Mouse (Mus musculus): ENCODE data around the gene Cttnbp2. TPM values are rescaled to one million over a fixed set of nuclear protein-coding genes. Genes with fewer than 3 reads are reported as not detected.
A peak's percentile ranks its signal among the peaks of the same experiment; 100 is the strongest.

Gene Cttnbp2
- polyA plus RNA-seq, 1 experiment from 2014 or later = 4.5 TPM

DNA sequence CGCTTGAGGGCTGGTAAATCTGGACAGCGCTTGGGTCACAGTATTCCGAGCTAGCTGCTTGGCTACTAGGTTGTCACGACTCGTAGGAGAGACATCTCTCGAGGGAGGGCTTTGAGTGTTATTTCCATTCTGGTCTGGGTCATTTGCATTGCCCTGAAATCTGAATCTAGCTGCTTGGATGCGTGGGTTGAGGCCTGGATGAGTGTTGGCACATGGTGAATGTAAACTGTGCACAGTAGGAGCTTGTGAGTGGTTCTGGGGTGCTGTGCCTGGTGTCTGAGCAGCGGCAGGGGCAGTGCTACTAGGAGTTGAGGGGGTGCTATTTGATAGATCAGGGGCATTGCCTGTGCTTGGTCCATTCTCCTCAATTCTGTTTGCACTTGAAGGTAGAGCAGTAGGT lies 80.3 kb downstream of the Cttnbp2 start:
- Histone ChIP-seq H3K4me2 (peak overlapping the region; percentile 59; the same call in 1 of the 2 replicates), H3K36me3 (ENCODE audit: control insufficient read depth, insufficient read depth, low read length) (no peaks in the 10 kb centered on the region), H3K4me1 (replicated peaks; ENCODE audit: control insufficient read depth, insufficient read depth, low read length) (peaks cover 10% of the 10 kb centered on the region), H3K27ac (ENCODE audit: low read depth, low read length) (peak overlapping the region; percentile 66), H3K27me3 (replicated peaks; ENCODE audit: control insufficient read depth, insufficient read depth, low read length) (no peaks in the 10 kb centered on the region), H3K9ac (ENCODE audit: low read depth, low read length) (no peak overlapping the region), H3K9me3 (ENCODE audit: control insufficient read depth, low read length) (no peaks in the 10 kb centered on the region), H3K4me3 (ENCODE audit: low read depth, low read length) (no peak overlapping the region)
- ATAC-seq (replicated peaks; ENCODE audit: low FRiP score) (peak; percentile 47), DNase-seq (ENCODE audit: low spot score) (peak; percentile 31)
- 86% methylated on average over 8 of the region's 8 CpGs for WGBS

DNA sequence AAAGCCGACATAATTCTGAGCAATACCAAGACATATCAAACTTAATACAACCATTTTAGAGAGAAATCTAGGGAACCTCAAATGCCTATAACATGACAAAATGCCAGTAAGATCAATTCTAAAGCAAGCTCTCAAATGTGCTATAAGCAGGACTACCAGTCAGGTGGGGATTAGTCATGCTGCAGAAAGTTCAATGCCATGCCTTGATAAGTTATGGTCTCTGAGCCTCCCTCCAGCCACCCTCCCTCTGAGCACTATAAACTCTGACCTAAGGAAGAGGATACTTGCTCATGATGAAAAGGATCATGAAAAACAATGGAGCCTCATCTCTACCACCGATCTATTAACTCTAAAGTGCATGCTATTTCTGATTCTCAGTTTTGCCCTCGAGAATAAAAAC lies 82.3 kb downstream of the Cttnbp2 start:
- Histone ChIP-seq H3K4me1 (replicated peaks; ENCODE audit: control insufficient read depth, insufficient read depth, low read length) (peaks cover 10% of the 10 kb centered on the region), H3K9ac (ENCODE audit: low read depth, low read length) (no peak overlapping the region), H3K27ac (ENCODE audit: low read depth, low read length) (no peak overlapping the region), H3K27me3 (replicated peaks; ENCODE audit: control insufficient read depth, insufficient read depth, low read length) (no peaks in the 10 kb centered on the region), H3K4me2 (no peak overlapping the region), H3K9me3 (ENCODE audit: control insufficient read depth, low read length) (no peaks in the 10 kb centered on the region), H3K36me3 (ENCODE audit: control insufficient read depth, insufficient read depth, low read length) (no peaks in the 10 kb centered on the region), H3K4me3 (ENCODE audit: low read depth, low read length) (no peak overlapping the region)
- 83% methylated on average over 3 of the region's 3 CpGs for WGBS
- no peak for DNase-seq (ENCODE audit: low spot score)
- ATAC-seq (replicated peaks; ENCODE audit: low FRiP score) = no peak

DNA sequence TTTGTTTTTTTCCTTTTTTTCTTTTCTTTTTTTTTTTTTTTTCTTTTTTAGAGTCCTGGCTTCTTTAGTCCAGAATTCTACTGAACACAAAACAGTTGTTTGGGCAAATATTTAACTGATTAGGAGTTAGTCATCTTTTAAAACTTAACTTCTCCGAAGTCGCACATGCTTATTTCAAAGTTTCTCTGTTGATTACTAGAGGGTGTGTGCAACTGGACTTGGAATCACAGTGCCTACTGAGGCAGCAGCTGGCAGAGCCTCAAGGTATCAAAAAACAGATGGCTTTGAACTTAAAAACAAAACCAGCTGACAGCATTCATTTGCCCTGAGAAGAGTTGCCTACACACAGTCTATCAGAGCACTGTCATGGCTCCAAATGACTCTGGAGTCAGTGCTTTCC lies 82.8 kb downstream of the Cttnbp2 start:
- no peaks in the 10 kb centered on the region for H3K27me3 ChIP-seq (replicated peaks; ENCODE audit: control insufficient read depth, insufficient read depth, low read length)
- H3K9ac ChIP-seq (ENCODE audit: low read depth, low read length) = no peak overlapping the region
- ATAC-seq (replicated peaks; ENCODE audit: low FRiP score) (no peak), DNase-seq (ENCODE audit: low spot score) (no peak)
- no peaks in the 10 kb centered on the region for H3K36me3 ChIP-seq (ENCODE audit: control insufficient read depth, insufficient read depth, low read length)
- H3K27ac ChIP-seq (ENCODE audit: low read depth, low read length) = no peak overlapping the region
- peaks cover 10% of the 10 kb centered on the region for H3K4me1 ChIP-seq (replicated peaks; ENCODE audit: control insufficient read depth, insufficient read depth, low read length)
- no peak overlapping the region for H3K4me2 ChIP-seq
- WGBS = 87% methylated on average over 2 of the region's 2 CpGs
- no peak overlapping the region for H3K4me3 ChIP-seq (ENCODE audit: low read depth, low read length)
- no peaks in the 10 kb centered on the region for H3K9me3 ChIP-seq (ENCODE audit: control insufficient read depth, low read length)

- H3K27ac ChIP-seq (ENCODE audit: low read depth, low read length) = no peak overlapping the region
- ATAC-seq (replicated peaks; ENCODE audit: low FRiP score) = no peak
- no peak overlapping the region for H3K9ac ChIP-seq (ENCODE audit: low read depth, low read length)
- no peak overlapping the region for H3K4me2 ChIP-seq
- H3K9me3 ChIP-seq (ENCODE audit: control insufficient read depth, low read length) = no peaks in the 10 kb centered on the region
- peaks cover 10% of the 10 kb centered on the region for H3K4me1 ChIP-seq (replicated peaks; ENCODE audit: control insufficient read depth, insufficient read depth, low read length)
- no peaks in the 10 kb centered on the region for H3K36me3 ChIP-seq (ENCODE audit: control insufficient read depth, insufficient read depth, low read length)
- H3K27me3 ChIP-seq (replicated peaks; ENCODE audit: control insufficient read depth, insufficient read depth, low read length) = no peaks in the 10 kb centered on the region
- WGBS = 80% methylated on average over 3 of the region's 3 CpGs
- DNase-seq (ENCODE audit: low spot score) = no peak
- H3K4me3 ChIP-seq (ENCODE audit: low read depth, low read length) = no peak overlapping the region
Observed at GRCm38 (mm10) chr6:18430062-18430461, 84.6 kb downstream of the Cttnbp2 start.

GRCm38 (mm10) chr6:18424822-18425221 lies 89.8 kb downstream of the Cttnbp2 start:
- Histone ChIP-seq H3K9ac (ENCODE audit: low read depth, low read length) (no peak overlapping the region), H3K4me1 (replicated peaks; ENCODE audit: control insufficient read depth, insufficient read depth, low read length) (no peaks in the 10 kb centered on the region), H3K4me3 (ENCODE audit: low read depth, low read length) (no peak overlapping the region), H3K4me2 (no peak overlapping the region), H3K36me3 (ENCODE audit: control insufficient read depth, insufficient read depth, low read length) (no peaks in the 10 kb centered on the region), H3K9me3 (ENCODE audit: control insufficient read depth, low read length) (no peaks in the 10 kb centered on the region), H3K27me3 (replicated peaks; ENCODE audit: control insufficient read depth, insufficient read depth, low read length) (no peaks in the 10 kb centered on the region), H3K27ac (ENCODE audit: low read depth, low read length) (no peak overlapping the region)
- WGBS = 90% methylated on average over 6 of the region's 6 CpGs
- DNase-seq (ENCODE audit: low spot score) (no peak), ATAC-seq (replicated peaks; ENCODE audit: low FRiP score) (no peak)

GRCm38 (mm10) chr6:18424367-18424766 lies 90.3 kb downstream of the Cttnbp2 start:
- ATAC-seq (replicated peaks; ENCODE audit: low FRiP score) = no peak

DNA sequence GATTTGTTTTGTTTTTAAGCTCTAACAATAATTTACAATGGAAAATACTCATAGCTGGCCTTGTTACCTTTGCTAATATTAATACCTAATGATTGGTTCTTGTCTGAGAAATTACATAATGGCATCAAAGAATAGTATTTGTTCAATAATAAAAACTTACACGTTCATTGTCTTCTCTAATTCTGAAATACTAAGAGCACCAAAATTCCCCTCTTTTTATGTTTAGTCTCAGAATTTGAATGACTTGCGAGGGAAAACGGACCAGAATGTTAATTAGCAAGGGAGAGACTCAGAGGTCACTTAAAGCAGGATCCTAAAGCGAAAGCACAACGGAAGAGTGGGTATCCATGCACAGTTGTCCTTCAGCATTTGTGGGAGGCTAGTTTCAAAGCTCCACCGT lies 91.5 kb downstream of the Cttnbp2 start:
- no peak overlapping the region for H3K4me2 ChIP-seq
- no peak overlapping the region for H3K27ac ChIP-seq (ENCODE audit: low read depth, low read length)
- no peak for DNase-seq (ENCODE audit: low spot score)
- H3K9ac ChIP-seq (ENCODE audit: low read depth, low read length) = no peak overlapping the region
- no peaks in the 10 kb centered on the region for H3K27me3 ChIP-seq (replicated peaks; ENCODE audit: control insufficient read depth, insufficient read depth, low read length)
- H3K4me3 ChIP-seq (ENCODE audit: low read depth, low read length) = no peak overlapping the region
- no peak for ATAC-seq (replicated peaks; ENCODE audit: low FRiP score)
- H3K4me1 ChIP-seq (replicated peaks; ENCODE audit: control insufficient read depth, insufficient read depth, low read length) = no peaks in the 10 kb centered on the region
- no peaks in the 10 kb centered on the region for H3K36me3 ChIP-seq (ENCODE audit: control insufficient read depth, insufficient read depth, low read length)
- 85% methylated on average over 6 of the region's 6 CpGs for WGBS
- H3K9me3 ChIP-seq (ENCODE audit: control insufficient read depth, low read length) = no peaks in the 10 kb centered on the region

More at GRCm38 (mm10) chr6:18424367-18424766, 90.3 kb downstream of the Cttnbp2 start:
- H3K4me2 ChIP-seq = no peak overlapping the region
- H3K9me3 ChIP-seq (ENCODE audit: control insufficient read depth, low read length) = no peaks in the 10 kb centered on the region
- H3K9ac ChIP-seq (ENCODE audit: low read depth, low read length) = no peak overlapping the region
- H3K27me3 ChIP-seq (replicated peaks; ENCODE audit: control insufficient read depth, insufficient read depth, low read length) = no peaks in the 10 kb centered on the region
- no peak for DNase-seq (ENCODE audit: low spot score)
- no peak overlapping the region for H3K4me3 ChIP-seq (ENCODE audit: low read depth, low read length)
- 76% methylated on average over 3 of the region's 3 CpGs for WGBS
- H3K27ac ChIP-seq (ENCODE audit: low read depth, low read length) = no peak overlapping the region
- no peaks in the 10 kb centered on the region for H3K36me3 ChIP-seq (ENCODE audit: control insufficient read depth, insufficient read depth, low read length)
- no peaks in the 10 kb centered on the region for H3K4me1 ChIP-seq (replicated peaks; ENCODE audit: control insufficient read depth, insufficient read depth, low read length)

DNA sequence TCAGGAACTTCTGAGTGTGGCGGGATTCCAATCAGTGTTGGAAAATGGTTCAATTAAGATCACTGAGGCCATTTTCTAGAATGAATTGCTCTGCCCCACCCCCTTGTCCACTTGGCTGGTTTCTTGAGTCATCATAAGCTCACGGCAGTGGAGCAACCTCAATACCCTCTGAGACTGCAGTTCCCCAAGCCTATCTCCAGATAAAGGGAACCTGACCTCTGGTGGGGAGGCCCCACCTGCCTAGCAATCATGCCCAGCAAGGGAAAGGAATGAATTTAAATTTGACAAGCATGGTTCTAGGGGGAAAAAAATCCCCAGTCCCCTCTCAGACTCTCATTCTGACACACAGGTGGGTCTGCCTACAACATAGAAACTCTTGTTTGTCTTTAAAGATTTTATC lies 93.1 kb downstream of the Cttnbp2 start:
- H3K27me3 ChIP-seq (replicated peaks; ENCODE audit: control insufficient read depth, insufficient read depth, low read length) = no peaks in the 10 kb centered on the region
- no peak overlapping the region for H3K4me3 ChIP-seq (ENCODE audit: low read depth, low read length)
- no peak; the same call in 1 of the 2 replicates for ATAC-seq (replicated peaks; ENCODE audit: low FRiP score)
- WGBS = 52% methylated on average over 2 of the region's 2 CpGs
- no peaks in the 10 kb centered on the region for H3K9me3 ChIP-seq (ENCODE audit: control insufficient read depth, low read length)
- no peak overlapping the region for H3K4me2 ChIP-seq
- DNase-seq (ENCODE audit: low spot score) = no peak
- H3K9ac ChIP-seq (ENCODE audit: low read depth, low read length) = no peak overlapping the region
- H3K27ac ChIP-seq (ENCODE audit: low read depth, low read length) = no peak overlapping the region
- H3K36me3 ChIP-seq (ENCODE audit: control insufficient read depth, insufficient read depth, low read length) = no peaks in the 10 kb centered on the region
- no peaks in the 10 kb centered on the region for H3K4me1 ChIP-seq (replicated peaks; ENCODE audit: control insufficient read depth, insufficient read depth, low read length)

- ATAC-seq (replicated peaks; ENCODE audit: low FRiP score) (no peak), DNase-seq (ENCODE audit: low spot score) (no peak)
- Histone ChIP-seq H3K36me3 (ENCODE audit: control insufficient read depth, insufficient read depth, low read length) (no peaks in the 10 kb centered on the region), H3K9me3 (ENCODE audit: control insufficient read depth, low read length) (no peaks in the 10 kb centered on the region), H3K4me3 (ENCODE audit: low read depth, low read length) (no peak overlapping the region), H3K9ac (ENCODE audit: low read depth, low read length) (no peak overlapping the region), H3K27ac (ENCODE audit: low read depth, low read length) (no peak overlapping the region), H3K4me2 (no peak overlapping the region), H3K27me3 (replicated peaks; ENCODE audit: control insufficient read depth, insufficient read depth, low read length) (no peaks in the 10 kb centered on the region), H3K4me1 (replicated peaks; ENCODE audit: control insufficient read depth, insufficient read depth, low read length) (peaks cover under 1% of the 10 kb centered on the region; the same call in 1 of the 2 replicates)
- 83% methylated on average over 9 of the region's 9 CpGs for WGBS
Observed at GRCm38 (mm10) chr6:18420660-18421059, 94.0 kb downstream of the Cttnbp2 start.

All from liver, embryonic 11.5 days (tissue).